Mouse (Mus musculus) intestine, postnatal 0 days (tissue): Measurements from ENCODE around the gene Nup37. TPM values are rescaled to one million over a fixed set of nuclear protein-coding genes. Genes with fewer than 3 reads are reported as not detected.

ENCODE experiments used
- ATAC-seq: fragments of 200-750 bp; cut with Nextera tagmentation; 2 replicates; pipeline ENCODE4 v1.8.0; 2017; ENCODE audit warnings: mild to moderate bottlenecking, moderate TSS enrichment, moderate library complexity
- H3K27ac ChIP-seq: fragments of 300-500 bp; sonication (generic); 2 replicates; pipeline ENCODE4 v1.5.1; 2014; ENCODE audit warnings: mild to moderate bottlenecking, low read depth, low read length, moderate library complexity
- H3K27me3 ChIP-seq: fragments of 300-500 bp; sonication (generic); replicated peaks from 2 replicates; pipeline ENCODE4 v1.6.1; 2014; ENCODE audit warnings: low read length, mixed read lengths; ENCODE audit not compliant: control insufficient read depth, insufficient read depth
- H3K36me3 ChIP-seq: fragments of 300-500 bp; sonication (generic); 2 replicates; pipeline ENCODE4 v1.6.1; 2014; ENCODE audit warnings: mild to moderate bottlenecking, moderate library complexity; ENCODE audit not compliant: control insufficient read depth, insufficient read depth
- H3K4me1 ChIP-seq: fragments of 300-500 bp; sonication (generic); replicated peaks from 2 replicates; pipeline ENCODE4 v1.6.1; 2014; ENCODE audit warnings: antibody characterized with exemption, low read length, mixed read lengths; ENCODE audit not compliant: control insufficient read depth, insufficient read depth
- H3K4me2 ChIP-seq: fragments of 300-500 bp; sonication (generic); replicated peaks from 2 replicates; pipeline ENCODE4 v1.6.1; 2014; ENCODE audit warnings: low read depth, mild to moderate bottlenecking, moderate library complexity
- H3K4me3 ChIP-seq: fragments of 300-500 bp; sonication (generic); 2 replicates; pipeline ENCODE4 v1.5.1; 2014; ENCODE audit warnings: low read depth, low read length
- H3K9ac ChIP-seq: fragments of 300-500 bp; sonication (generic); 2 replicates; pipeline ENCODE4 v1.6.1; 2014; ENCODE audit warnings: mild to moderate bottlenecking, low read depth, low read length
- H3K9me3 ChIP-seq: fragments of 300-500 bp; sonication (generic); 2 replicates; pipeline ENCODE4 v1.6.1; 2016; ENCODE audit warnings: mixed run types; ENCODE audit not compliant: control insufficient read depth
- CTCF ChIP-seq: sonication (generic); IDR thresholded peaks from 2 replicates; pipeline ENCODE4 v1.5.1; 2016; ENCODE audit warnings: low read depth, mild to moderate bottlenecking, control low read depth, antibody characterized with exemption, moderate library complexity
- WGBS: fragments of 180-500 bp; shearing (Covaris S2); extraction: QIAGEN DNeasy Blood & Tissue Kit; methylation state at CpG from one replicate; pipeline ENCODE4 v1.1.7; 2014; 5-methylcytosine and 5-hydroxymethylcytosine counted together
- polyA plus RNA-seq: library from polyadenylated mRNA; unstranded; fragments of >200 nt; fragmentation: Nextera tagmentation; extraction: Ambion mirVana; gene quantifications from 2 replicates; pipeline ENCODE4 v1.2.1, GENCODE M21; 2015

Gene Nup37
- polyA plus RNA-seq, 1 experiment from 2014 or later: 27.4 TPM

GRCm38 (mm10) chr10:88200951-88201638 is 54.3 kb downstream of the Nup37 start, which contains the start of gene Washc3:
Gene Washc3, plus strand, starts transcription at chr10:88201093.
- H3K4me1 ChIP-seq: no peaks in the 10 kb centered on the region; the same call in 1 of the 2 replicates
- under 1% methylated on average over 23 of the region's 23 CpGs for WGBS
- H3K27ac ChIP-seq: peak within 1 kb of the TSS; percentile 65
- no peaks in the 10 kb centered on the region for H3K9me3 ChIP-seq
- ATAC-seq: peak; percentile 99
- TF ChIP-seq CTCF: no peak
- H3K4me2 ChIP-seq: peak within 1 kb of the TSS; percentile 72
- no peaks in the 10 kb centered on the region for H3K27me3 ChIP-seq
- H3K9ac ChIP-seq: peak within 1 kb of the TSS; percentile 75
- H3K4me3 ChIP-seq: peak within 1 kb of the TSS; percentile 64
- H3K36me3 ChIP-seq: peaks cover 8% of the 10 kb centered on the region; the same call in 1 of the 2 replicates

- 0 out of 2 replicates have a peak overlapping the region, but pooled peaks have one; percentile 65 for H3K27ac ChIP-seq
Measured at GRCm38 (mm10) chr10:88201650-88202049, 54.9 kb downstream of the Nup37 start.

GRCm38 (mm10) chr10:88202581-88202980 is 55.8 kb downstream of the Nup37 start:
- no peak overlapping the region for H3K27ac ChIP-seq
- no peak overlapping the region for H3K4me3 ChIP-seq
- no peaks in the 10 kb centered on the region for H3K27me3 ChIP-seq
- no peak overlapping the region for H3K9ac ChIP-seq
- H3K9me3 ChIP-seq: no peaks in the 10 kb centered on the region
- WGBS: 88% methylated on average over 8 of the region's 8 CpGs
- H3K36me3 ChIP-seq: peaks cover 8% of the 10 kb centered on the region; the same call in 1 of the 2 replicates
- no peak overlapping the region for H3K4me2 ChIP-seq
- TF ChIP-seq CTCF: no peak
- ATAC-seq: no peak
- no peaks in the 10 kb centered on the region; the same call in 1 of the 2 replicates for H3K4me1 ChIP-seq

More at GRCm38 (mm10) chr10:88201650-88202049, 54.9 kb downstream of the Nup37 start:
- Histone ChIP-seq H3K4me3 (peak overlapping the region; percentile 64), H3K4me1 (no peaks in the 10 kb centered on the region; the same call in 1 of the 2 replicates), H3K4me2 (peak overlapping the region; percentile 72), H3K36me3 (peaks cover 8% of the 10 kb centered on the region; the same call in 1 of the 2 replicates), H3K9me3 (no peaks in the 10 kb centered on the region), H3K9ac (0 out of 2 replicates have a peak overlapping the region, but pooled peaks have one; percentile 75), H3K27me3 (no peaks in the 10 kb centered on the region)
- WGBS: 68% methylated on average over 13 of the region's 13 CpGs
- TF ChIP-seq CTCF: no peak
- ATAC-seq: no peak

DNA sequence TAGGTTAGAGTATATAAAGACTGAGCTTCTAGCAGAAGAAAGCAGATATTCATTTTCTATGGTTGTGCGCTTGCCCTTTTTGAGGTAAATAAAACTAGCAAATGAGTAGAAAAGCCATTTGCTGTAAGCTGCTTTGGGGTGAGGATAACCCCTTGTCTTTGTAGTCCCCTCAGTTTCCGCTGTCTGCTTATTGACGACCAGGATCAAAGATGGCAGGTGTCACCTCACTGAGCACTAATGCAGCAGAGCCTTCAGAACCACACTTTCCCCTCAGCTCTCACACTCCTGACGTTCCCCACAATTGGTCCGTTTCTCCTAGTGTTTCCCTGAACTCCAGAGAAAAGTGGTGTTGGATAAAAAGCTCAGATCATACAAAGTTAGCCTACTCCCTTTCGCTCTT is 56.4 kb downstream of the Nup37 start:
- H3K9me3 ChIP-seq: no peaks in the 10 kb centered on the region
- no peak overlapping the region for H3K4me3 ChIP-seq
- H3K36me3 ChIP-seq: peaks cover 8% of the 10 kb centered on the region; the same call in 1 of the 2 replicates
- H3K4me1 ChIP-seq: no peaks in the 10 kb centered on the region; the same call in 1 of the 2 replicates
- no peak for TF ChIP-seq CTCF
- WGBS: 99% methylated on average over 6 of the region's 6 CpGs
- no peak overlapping the region for H3K27ac ChIP-seq
- no peak for ATAC-seq
- no peak overlapping the region for H3K9ac ChIP-seq
- no peaks in the 10 kb centered on the region for H3K27me3 ChIP-seq
- H3K4me2 ChIP-seq: no peak overlapping the region

GRCm38 (mm10) chr10:88212644-88213043 is 65.9 kb downstream of the Nup37 start:
- WGBS: 88% methylated on average over 5 of the region's 5 CpGs
- Histone ChIP-seq H3K9ac (no peak overlapping the region), H3K36me3 (peaks cover 13% of the 10 kb centered on the region), H3K4me1 (no peaks in the 10 kb centered on the region), H3K9me3 (no peaks in the 10 kb centered on the region), H3K27ac (no peak overlapping the region), H3K4me3 (no peak overlapping the region), H3K4me2 (no peak overlapping the region), H3K27me3 (no peaks in the 10 kb centered on the region)
- TF ChIP-seq CTCF: no peak
- no peak for ATAC-seq

DNA sequence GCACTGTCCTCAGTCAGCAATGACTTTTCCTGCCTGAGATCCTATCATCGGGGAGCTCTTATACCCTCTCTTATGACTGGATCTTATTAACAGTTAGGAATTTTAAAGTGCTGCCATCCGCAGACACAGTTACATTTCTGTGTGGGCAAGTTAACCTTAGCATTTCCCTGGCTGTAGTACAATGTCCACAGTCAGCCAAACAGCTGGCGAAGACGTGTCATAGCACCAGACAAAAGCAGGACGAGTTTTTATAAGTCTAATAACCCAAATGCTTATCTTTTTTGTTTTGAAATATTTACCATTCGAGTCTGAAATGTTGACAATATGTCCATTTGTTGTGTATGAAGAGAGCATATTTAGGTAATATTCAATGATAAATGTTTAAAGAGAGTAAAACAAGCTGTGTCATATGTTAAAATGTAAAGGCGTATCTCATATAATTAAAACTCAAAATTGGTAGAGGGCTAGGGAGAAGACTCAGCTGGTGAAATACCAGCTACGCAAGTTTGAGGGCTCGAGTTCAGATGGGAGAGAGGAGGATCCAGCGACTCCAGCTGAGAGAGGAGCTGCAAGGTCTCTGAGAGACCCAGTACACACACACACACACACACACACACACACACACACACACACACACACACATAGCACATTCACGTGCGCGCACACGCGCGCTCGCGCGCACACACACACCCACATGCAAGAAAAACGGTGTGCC is 68.2 kb downstream of the Nup37 start:
- no peak overlapping the region for H3K4me3 ChIP-seq
- H3K27ac ChIP-seq: no peak overlapping the region
- H3K27me3 ChIP-seq: no peaks in the 10 kb centered on the region
- no peak for ATAC-seq
- no peak overlapping the region for H3K4me2 ChIP-seq
- no peak overlapping the region for H3K9ac ChIP-seq
- no peak for TF ChIP-seq CTCF
- H3K9me3 ChIP-seq: no peaks in the 10 kb centered on the region
- 85% methylated on average over 20 of the region's 20 CpGs for WGBS
- no peaks in the 10 kb centered on the region for H3K4me1 ChIP-seq
- peaks cover 22% of the 10 kb centered on the region for H3K36me3 ChIP-seq
